ENCODE assay signal across 13 mouse cellular contexts in genomic region chr6:89552321-89553011, GRCm38 (mm10). TPM values are rescaled to one million over a fixed set of nuclear protein-coding genes. Genes with fewer than 3 reads are reported as not detected.
DNase-seq lines count a peak whose midpoint lies in the region; ATAC-seq lines count a peak whose summit lies in the region.
"Had no signal": no experiment of that assay in that cellular context is flagged by ENCODE, and none has a peak within 500 bp of the region (broad histone marks: within the 10 kb centered on the region; RNA-seq: fewer than 3 reads in every experiment).

No protein-coding gene starts in this region.

- H3K4me1 ChIP-seq in hindbrain, embryonic 10.5 days (replicated peaks): peaks cover 10% of the 10 kb centered on the region; the same call in 1 of the 2 replicates
- H3K4me1 ChIP-seq in hindbrain, embryonic 11.5 days (replicated peaks; ENCODE audit: control insufficient read depth, insufficient read depth, low read length): no peaks in the 10 kb centered on the region
- peaks cover 23% of the 10 kb centered on the region for H3K4me1 ChIP-seq in midbrain, embryonic 10.5 days
- peaks cover 6% of the 10 kb centered on the region; the same call in 1 of the 2 replicates for H3K4me1 ChIP-seq in midbrain, embryonic 14.5 days (ENCODE audit: control insufficient read depth, insufficient read depth, low read length)
- H3K4me1 ChIP-seq: limb, embryonic 15.5 days had no signal

- H3K9me3 ChIP-seq in hindbrain, embryonic 10.5 days: no peaks in the 10 kb centered on the region
- no peaks in the 10 kb centered on the region for H3K9me3 ChIP-seq in hindbrain, embryonic 11.5 days (ENCODE audit: control insufficient read depth, low read length)
- H3K9me3 ChIP-seq in midbrain, embryonic 10.5 days (replicated peaks): no peaks in the 10 kb centered on the region
- H3K9me3 ChIP-seq in midbrain, embryonic 14.5 days (ENCODE audit: control insufficient read depth, low read length): no peaks in the 10 kb centered on the region
- H3K9me3 ChIP-seq: intestine, embryonic 15.5 days; limb, embryonic 15.5 days had no signal

- 89% methylated on average over 6 of the region's 6 CpGs for WGBS in hindbrain, embryonic 10.5 days
- 93% methylated on average over 6 of the region's 6 CpGs for WGBS in hindbrain, embryonic 11.5 days
- 93% methylated on average over 6 of the region's 6 CpGs for WGBS in midbrain, embryonic 10.5 days
- WGBS in midbrain, embryonic 14.5 days: 90% methylated on average over 6 of the region's 6 CpGs

- H3K9ac ChIP-seq in hindbrain, embryonic 11.5 days (ENCODE audit: low read depth, low read length): no peak overlapping the region; the same call in 1 of the 2 replicates
- no peak overlapping the region for H3K9ac ChIP-seq in midbrain, embryonic 14.5 days (replicated peaks; ENCODE audit: low read length)
- H3K9ac ChIP-seq: intestine, embryonic 15.5 days; limb, embryonic 15.5 days had no signal

- no peak overlapping the region for H3K4me2 ChIP-seq in hindbrain, embryonic 11.5 days (replicated peaks; ENCODE audit: low read depth, low read length)
- H3K4me2 ChIP-seq in midbrain, embryonic 14.5 days (ENCODE audit: low read length): no peak overlapping the region
- H3K4me2 ChIP-seq: intestine, embryonic 15.5 days; limb, embryonic 15.5 days had no signal

- no peak for ATAC-seq in hindbrain, embryonic 11.5 days (ENCODE audit: low FRiP score)
- ATAC-seq in midbrain, embryonic 14.5 days (ENCODE audit: low FRiP score, low TSS enrichment): no peak
- ATAC-seq: Patski had no signal

- H3K4me3 ChIP-seq in hindbrain, embryonic 10.5 days: no peak overlapping the region
- H3K4me3 ChIP-seq in hindbrain, embryonic 11.5 days (ENCODE audit: low read depth, low read length): no peak overlapping the region
- no peak overlapping the region for H3K4me3 ChIP-seq in midbrain, embryonic 10.5 days
- no peak overlapping the region for H3K4me3 ChIP-seq in midbrain, embryonic 14.5 days (replicated peaks; ENCODE audit: low read depth, low read length)
- H3K4me3 ChIP-seq: erythroblast, embryonic 14.5 days; intestine, embryonic 15.5 days; limb, embryonic 15.5 days had no signal

- DNase-seq in hindbrain, embryonic 10.5 days (ENCODE audit: low spot score): no peak
- no peak for DNase-seq in hindbrain, embryonic 11.5 days (ENCODE audit: low spot score)
- no peak for DNase-seq in midbrain, embryonic 10.5 days (ENCODE audit: low spot score)
- DNase-seq in midbrain, embryonic 14.5 days: no peak
- DNase-seq in cerebellum, adult 9-10 months: peak; percentile 33
- peak; percentile 28 to 43 for DNase-seq in left cerebral cortex, postnatal 36 days (ENCODE audit: low spot score in 2 of 2)
- DNase-seq in spleen, postnatal 4 days (ENCODE audit: low spot score in 2 of 2): no peak
- no peak for DNase-seq in yolk sac, embryonic 10.5 days (ENCODE audit: low spot score)

- intact Hi-C loops in left cerebral cortex, postnatal 36 days (cut with DNase I): loop anchor here (1.0 to 5.0 kb wide), 3 partner anchors 190 to 625 kb away; partner anchors contain the start of gene Plxna1

- no peaks in the 10 kb centered on the region for H3K27me3 ChIP-seq in hindbrain, embryonic 10.5 days (ENCODE audit: insufficient read depth, poor library complexity, severe bottlenecking)
- H3K27me3 ChIP-seq in hindbrain, embryonic 11.5 days (ENCODE audit: control insufficient read depth, insufficient read depth, low read length): no peaks in the 10 kb centered on the region
- H3K27me3 ChIP-seq in midbrain, embryonic 10.5 days (ENCODE audit: low read depth, poor library complexity, severe bottlenecking): no peaks in the 10 kb centered on the region
- H3K27me3 ChIP-seq in midbrain, embryonic 14.5 days (ENCODE audit: control insufficient read depth, insufficient read depth, low read length): no peaks in the 10 kb centered on the region
- H3K27me3 ChIP-seq: CH12.LX; intestine, embryonic 15.5 days; limb, embryonic 15.5 days; Patski had no signal

- H3K27ac ChIP-seq in hindbrain, embryonic 10.5 days: peak overlapping the region; percentile 56; the same call in 1 of the 2 replicates
- no peak overlapping the region for H3K27ac ChIP-seq in hindbrain, embryonic 11.5 days (ENCODE audit: low read depth, low read length)
- peak overlapping the region; percentile 13; the same call in 1 of the 2 replicates for H3K27ac ChIP-seq in midbrain, embryonic 10.5 days (replicated peaks)
- H3K27ac ChIP-seq in midbrain, embryonic 14.5 days (replicated peaks; ENCODE audit: low read depth, low read length): no peak overlapping the region
- H3K27ac ChIP-seq: intestine, embryonic 15.5 days; limb, embryonic 15.5 days had no signal

- H3K36me3 ChIP-seq in hindbrain, embryonic 10.5 days: no peaks in the 10 kb centered on the region
- H3K36me3 ChIP-seq in hindbrain, embryonic 11.5 days (ENCODE audit: control insufficient read depth, insufficient read depth, low read length): no peaks in the 10 kb centered on the region
- H3K36me3 ChIP-seq in midbrain, embryonic 10.5 days: no peaks in the 10 kb centered on the region
- H3K36me3 ChIP-seq in midbrain, embryonic 14.5 days (ENCODE audit: control insufficient read depth, insufficient read depth, low read length): no peaks in the 10 kb centered on the region
- H3K36me3 ChIP-seq: intestine, embryonic 15.5 days had no signal

RNA-seq across cellular contexts. Expression of gene Chchd6, which starts 43.0 kb away (rescaled TPM):
- polyA plus RNA-seq in hindbrain, embryonic 10.5 days (2016; fragmentation: Nextera tagmentation; extraction: Ambion mirVana): 89.0 and 103 TPM in 2 replicates
- polyA plus RNA-seq in hindbrain, embryonic 11.5 days (2014; fragmentation: Nextera tagmentation; extraction: Ambion mirVana): 86.2 and 91.2 TPM in 2 replicates
- polyA plus RNA-seq in midbrain, embryonic 10.5 days (2016; fragmentation: Nextera tagmentation; extraction: Ambion mirVana): 91.4 and 106 TPM in 2 replicates
- polyA plus RNA-seq in midbrain, embryonic 14.5 days (2014; fragmentation: Nextera tagmentation; extraction: Ambion mirVana): 164 and 204 TPM in 2 replicates
- total RNA-seq in left cerebral cortex, postnatal 36 days (2021): 10 to 100 TPM; 74.4 to 91.7 TPM

Comparison
In these comparisons a context has a peak if more than half of its experiments do, and no peak if none do; other contexts are left out.
1. H3K27ac ChIP-seq: peak in hindbrain, embryonic 10.5 days (single experiment) and midbrain, embryonic 10.5 days (single experiment); none in hindbrain, embryonic 11.5 days (single experiment) and midbrain, embryonic 14.5 days (single experiment).
2. DNase-seq: peak in cerebellum, adult 9-10 months (single experiment) and left cerebral cortex, postnatal 36 days (2 of 2); none in hindbrain, embryonic 10.5 days (single experiment), hindbrain, embryonic 11.5 days (single experiment), midbrain, embryonic 10.5 days (single experiment), midbrain, embryonic 14.5 days (single experiment), spleen, postnatal 4 days (0 of 2) and yolk sac, embryonic 10.5 days (single experiment).